Mouse (Mus musculus) gastrocnemius, adult 2 months (tissue): Measurements from ENCODE around the gene Fam181b. TPM values are rescaled to one million over a fixed set of nuclear protein-coding genes. Genes with fewer than 3 reads are reported as not detected.

Experiments
- DNase-seq: peaks from one replicate; pipeline ENCODE4 v3.0.0; 2022
- H3K27ac ChIP-seq: fragments of 200-600 bp; 2 replicates; pipeline ENCODE4 v1.8.1; 2022; ENCODE audit warnings: mild to moderate bottlenecking
- H3K4me3 ChIP-seq: fragments of 200-600 bp; 2 replicates; pipeline ENCODE4 v1.8.1; 2022; ENCODE audit warnings: mild to moderate bottlenecking, moderate library complexity
- CTCF ChIP-seq: fragments of 200-600 bp; IDR thresholded peaks from 2 replicates; pipeline ENCODE4 v1.8.1; 2022; ENCODE audit warnings: antibody characterized with exemption, mild to moderate bottlenecking, moderate library complexity
- intact Hi-C: fragments of 180-260 bp; cut with DNase I; formaldehyde crosslinking; loops from one replicate; pipeline ENCODE4 v1.15.1; 2025
- long read RNA-seq, 2 experiments: library from polyadenylated mRNA; stranded (forward); transcript quantifications; one replicate each; pipeline ENCODE4 v2.0.0; 2021
- total RNA-seq, 2 experiments: library from RNA; stranded (reverse); gene quantifications; 2 replicates each; pipeline ENCODE4 v1.2.3; 2021

Fam181b gene
- 1 to 10 TPM; 1.1 to 1.4 TPM for total RNA-seq
- long read RNA-seq, experiment 1, transcript Fam181b-201 (1 exons, 2,003 nt) = major isoform, 5 of 5 reads
- long read RNA-seq, experiment 1, partial matches to known transcripts = 0 of 5 reads
- long read RNA-seq, experiment 1, other reads (novel, unspliced or antisense) = 0 of 5 reads
- long read RNA-seq, experiment 2, transcript Fam181b-201 (1 exons, 2,003 nt) = major isoform, 5 of 5 reads
- long read RNA-seq, experiment 2, partial matches to known transcripts = 0 of 5 reads
- long read RNA-seq, experiment 2, other reads (novel, unspliced or antisense) = 0 of 5 reads

DNA sequence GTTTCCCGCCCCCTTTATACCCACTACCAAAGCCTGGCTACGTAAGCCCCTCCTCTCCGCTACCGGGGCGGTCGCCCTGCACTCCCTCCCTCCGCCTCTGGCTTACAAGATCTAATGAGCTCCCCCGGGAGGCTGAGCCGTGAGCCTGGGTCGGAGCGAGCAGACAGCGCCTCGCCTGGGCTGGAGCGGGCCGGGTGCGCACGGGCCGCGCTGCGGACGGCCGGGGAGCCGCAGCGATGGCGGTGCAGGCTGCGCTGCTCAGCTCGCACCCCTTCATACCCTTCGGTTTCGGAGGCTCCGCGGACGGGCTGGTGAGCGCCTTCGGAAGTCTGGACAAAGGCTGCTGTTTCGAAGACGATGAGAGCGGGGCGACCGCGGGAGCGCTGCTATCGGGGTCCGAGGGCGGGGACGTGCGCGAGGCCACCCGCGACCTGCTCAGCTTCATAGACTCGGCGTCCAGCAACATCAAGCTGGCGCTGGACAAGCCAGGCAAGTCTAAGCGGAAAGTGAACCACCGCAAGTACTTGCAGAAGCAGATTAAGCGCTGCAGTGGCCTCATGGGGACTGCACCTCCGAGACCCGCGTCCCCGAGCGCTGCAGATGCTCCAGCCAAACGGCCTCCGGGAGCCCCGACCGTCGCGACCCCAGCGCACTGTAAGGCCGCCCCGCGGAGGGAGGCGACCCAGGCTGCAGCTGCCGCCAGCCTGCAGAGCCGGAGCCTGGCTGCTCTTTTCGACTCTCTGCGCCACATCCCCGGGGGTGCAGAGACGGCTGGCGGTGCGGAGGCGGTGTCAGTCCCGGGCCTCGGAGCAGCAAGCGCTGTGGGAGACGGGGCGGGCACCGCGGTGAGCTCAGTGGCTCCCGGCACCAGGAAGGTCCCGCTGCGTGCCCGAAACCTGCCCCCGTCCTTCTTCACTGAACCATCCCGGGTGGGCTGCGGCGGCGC, at the start of gene Fam181b:
TSS of gene Fam181b (plus strand) at position 81 of the 946 bp plus-strand sequence.
- H3K4me3 ChIP-seq = peak within 1 kb of the TSS; percentile 77
- peak; percentile 61 for DNase-seq
- intact Hi-C loops = no loop called here
- H3K27ac ChIP-seq = peak within 1 kb of the TSS; percentile 78
- TF ChIP-seq CTCF = peak; percentile 35; the same call in 1 of the 2 replicates

DNA sequence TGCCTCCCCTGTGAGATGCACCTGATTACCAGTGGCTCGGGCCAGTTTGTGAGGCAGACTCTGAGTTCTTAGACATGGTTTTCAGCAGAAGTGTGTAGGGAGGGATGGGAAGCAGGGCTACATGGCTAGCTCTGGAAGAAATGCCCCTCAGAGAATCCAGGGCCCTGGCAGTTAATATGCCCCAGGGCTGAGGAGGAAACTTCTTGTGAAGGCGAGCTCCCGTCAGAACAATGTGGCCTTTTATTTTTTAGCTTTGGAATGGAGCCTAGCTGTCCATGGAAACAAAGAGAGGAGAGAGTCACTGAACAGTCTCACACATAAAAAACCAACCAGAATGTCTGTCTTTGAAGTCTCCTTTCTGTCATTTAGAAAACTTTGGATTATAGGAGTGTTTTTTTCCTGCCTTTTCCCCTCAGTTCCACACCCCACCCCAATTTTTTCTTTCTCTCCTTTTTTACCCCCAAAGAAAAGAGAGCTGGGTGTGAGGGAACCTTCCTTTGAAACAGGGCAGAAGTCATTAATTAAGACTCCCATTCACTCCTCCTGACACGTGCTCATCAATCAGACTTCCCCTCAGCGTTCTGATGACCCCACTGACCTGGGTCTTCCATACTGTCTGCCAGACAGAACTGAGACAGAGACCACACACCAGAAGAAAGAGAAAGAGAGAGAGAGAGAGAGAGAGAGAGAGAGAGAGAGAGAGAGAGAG, 41.7 kb upstream of the Fam181b start:
- H3K27ac ChIP-seq = no peak overlapping the region
- DNase-seq = no peak
- H3K4me3 ChIP-seq = no peak overlapping the region
- TF ChIP-seq CTCF = no peak
- intact Hi-C loops = no loop called here

DNA sequence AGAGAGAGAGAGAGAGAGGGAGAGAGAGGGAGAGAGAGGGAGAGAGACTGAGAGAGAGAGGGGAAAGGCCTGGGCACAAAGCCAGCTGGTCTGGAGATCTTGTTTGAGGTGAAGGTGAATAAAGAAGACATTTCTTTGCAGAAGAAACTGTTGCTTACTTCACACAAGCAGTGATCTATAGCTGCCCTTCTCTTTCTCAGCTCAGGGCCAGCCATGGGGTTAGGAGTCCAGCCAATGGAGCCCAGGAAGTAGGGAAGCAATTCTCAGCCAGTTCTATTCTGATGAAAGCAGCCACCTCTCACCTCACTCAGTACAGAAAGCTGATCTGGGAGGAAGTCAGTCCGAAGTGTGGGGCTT, 41.2 kb upstream of the Fam181b start:
- DNase-seq = no peak

DNA sequence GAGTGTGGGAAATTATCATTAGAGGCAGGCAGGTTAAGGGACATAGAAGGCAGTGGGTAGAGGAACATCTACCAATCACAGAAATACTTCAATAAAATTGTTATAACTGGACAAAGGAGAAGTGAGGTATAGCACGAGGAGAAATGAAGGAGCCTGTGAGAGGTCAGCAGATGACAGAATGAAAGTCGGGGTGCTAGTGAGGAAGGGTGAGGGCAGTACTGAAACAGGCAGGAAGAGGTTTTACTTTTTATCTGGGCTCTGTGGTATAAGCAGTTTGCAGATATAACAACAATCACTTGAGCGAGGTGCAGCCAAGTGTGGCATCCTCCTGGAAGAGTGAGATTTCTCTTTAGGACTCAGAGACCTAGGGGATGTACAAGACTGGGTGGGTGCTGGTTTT, 40.1 kb upstream of the Fam181b start:
- H3K4me3 ChIP-seq = no peak overlapping the region
- DNase-seq = no peak
- TF ChIP-seq CTCF = no peak
- intact Hi-C loops = no loop called here
- H3K27ac ChIP-seq = no peak overlapping the region

More for the DNA sequence above, 41.2 kb upstream of the Fam181b start:
- no peak for TF ChIP-seq CTCF
- H3K4me3 ChIP-seq = no peak overlapping the region
- no peak overlapping the region for H3K27ac ChIP-seq
- intact Hi-C loops = no loop called here

DNA sequence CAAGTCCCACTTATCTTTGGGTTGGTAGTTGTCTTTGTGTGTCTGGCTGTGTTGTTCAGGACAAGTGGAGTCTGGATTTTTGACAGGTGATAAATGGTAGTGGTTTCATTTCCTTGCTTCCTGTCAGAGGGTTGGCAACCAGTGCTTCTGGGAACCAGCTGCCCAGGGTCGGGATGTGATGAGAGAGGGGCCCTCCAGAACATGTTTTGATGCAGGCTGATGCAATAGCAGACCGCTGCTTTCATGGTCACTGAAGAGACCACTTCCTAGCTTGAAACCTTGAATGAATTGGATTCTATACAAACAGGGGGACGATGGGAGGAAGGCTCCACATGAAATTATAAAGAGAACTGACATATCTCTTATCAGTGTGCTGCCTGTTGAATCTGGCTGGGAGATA, 35.3 kb upstream of the Fam181b start:
- no peak overlapping the region for H3K27ac ChIP-seq
- TF ChIP-seq CTCF = no peak
- no peak overlapping the region for H3K4me3 ChIP-seq
- intact Hi-C loops = no loop called here
- no peak for DNase-seq

DNA sequence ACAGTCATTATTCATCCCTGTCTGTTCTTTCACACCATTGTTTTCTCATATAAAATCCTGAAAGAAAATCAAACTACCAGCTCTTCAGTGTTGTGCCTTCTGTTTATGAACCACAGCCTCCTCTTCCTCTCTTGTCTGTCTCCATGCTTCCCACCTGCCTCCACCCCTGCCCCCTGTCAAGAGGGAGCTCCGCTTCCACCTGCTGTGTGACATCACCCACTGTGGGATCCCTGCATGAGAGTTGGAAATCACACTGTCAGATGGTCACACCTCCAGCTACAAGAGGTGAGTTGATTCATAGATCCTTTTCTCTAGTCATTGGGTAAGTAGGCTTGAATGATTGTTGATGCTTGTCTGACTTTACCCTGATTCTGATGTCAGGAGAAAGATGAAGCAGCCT, 34.9 kb upstream of the Fam181b start:
- no peak for DNase-seq
- TF ChIP-seq CTCF = no peak
- H3K27ac ChIP-seq = no peak overlapping the region
- intact Hi-C loops = no loop called here
- H3K4me3 ChIP-seq = no peak overlapping the region

DNA sequence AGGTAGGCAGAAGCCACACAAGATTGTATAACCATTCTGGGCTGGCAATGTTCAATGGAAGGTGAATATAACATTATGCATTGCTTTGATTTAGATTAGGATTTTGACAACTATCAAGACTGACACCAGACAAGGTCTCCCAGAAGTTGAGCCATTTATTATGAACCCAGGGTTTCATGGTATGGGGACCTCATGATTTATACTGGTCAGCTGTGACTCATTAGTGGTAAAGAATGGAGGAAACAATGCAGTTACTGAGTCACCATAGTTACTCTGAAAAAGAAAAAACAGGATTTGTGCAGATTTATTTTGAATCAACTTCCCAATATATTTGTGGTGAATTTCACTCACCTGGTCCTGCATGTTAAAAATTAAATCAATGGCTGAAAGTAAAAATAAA, 18.8 kb upstream of the Fam181b start:
- Histone ChIP-seq H3K4me3 (no peak overlapping the region), H3K27ac (no peak overlapping the region)
- DNase-seq = no peak
- no peak for TF ChIP-seq CTCF
- intact Hi-C loops = no loop called here

DNA sequence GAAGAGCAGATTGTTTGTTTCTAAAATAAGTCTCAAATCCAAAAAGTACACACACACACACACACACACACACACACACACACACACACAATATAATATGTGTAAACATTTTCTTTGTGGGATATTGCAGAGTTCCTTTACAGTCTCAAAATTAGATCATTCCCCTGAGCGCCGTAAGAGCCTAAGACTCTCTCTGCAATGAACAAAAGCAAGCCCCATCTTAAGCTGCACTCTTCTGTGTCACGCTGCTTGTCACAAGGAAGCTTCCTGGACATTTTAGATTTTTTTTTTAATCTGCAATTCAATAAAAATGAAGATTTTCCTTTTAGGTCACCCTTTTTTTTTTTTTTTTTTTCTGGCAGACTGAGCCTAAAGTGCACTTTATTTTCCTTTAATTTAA, 17.9 kb upstream of the Fam181b start:
- no peak for TF ChIP-seq CTCF
- Histone ChIP-seq H3K27ac (no peak overlapping the region), H3K4me3 (no peak overlapping the region)
- intact Hi-C loops = no loop called here
- no peak for DNase-seq

DNA sequence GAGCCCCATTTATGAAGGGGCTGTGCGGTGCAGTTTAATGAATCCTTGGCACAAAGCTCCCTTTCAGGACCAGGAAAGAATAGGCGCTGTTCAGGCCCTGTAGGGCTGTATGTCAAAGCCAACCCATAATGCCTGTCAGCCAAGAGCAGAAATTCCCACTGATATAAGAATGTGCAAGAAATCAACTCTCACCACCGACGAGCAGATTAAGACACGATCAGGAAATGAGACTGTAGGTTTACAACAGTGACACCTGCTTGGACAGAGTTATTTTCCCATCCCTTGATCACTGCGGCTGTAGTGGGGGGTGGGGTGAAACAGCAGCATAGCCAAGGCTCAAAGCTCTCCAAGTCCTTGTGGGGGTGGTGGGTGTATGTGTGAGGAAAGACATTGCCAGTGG, 17.5 kb upstream of the Fam181b start:
- no peak overlapping the region for H3K27ac ChIP-seq
- H3K4me3 ChIP-seq = no peak overlapping the region
- intact Hi-C loops = no loop called here
- DNase-seq = no peak
- TF ChIP-seq CTCF = no peak

DNA sequence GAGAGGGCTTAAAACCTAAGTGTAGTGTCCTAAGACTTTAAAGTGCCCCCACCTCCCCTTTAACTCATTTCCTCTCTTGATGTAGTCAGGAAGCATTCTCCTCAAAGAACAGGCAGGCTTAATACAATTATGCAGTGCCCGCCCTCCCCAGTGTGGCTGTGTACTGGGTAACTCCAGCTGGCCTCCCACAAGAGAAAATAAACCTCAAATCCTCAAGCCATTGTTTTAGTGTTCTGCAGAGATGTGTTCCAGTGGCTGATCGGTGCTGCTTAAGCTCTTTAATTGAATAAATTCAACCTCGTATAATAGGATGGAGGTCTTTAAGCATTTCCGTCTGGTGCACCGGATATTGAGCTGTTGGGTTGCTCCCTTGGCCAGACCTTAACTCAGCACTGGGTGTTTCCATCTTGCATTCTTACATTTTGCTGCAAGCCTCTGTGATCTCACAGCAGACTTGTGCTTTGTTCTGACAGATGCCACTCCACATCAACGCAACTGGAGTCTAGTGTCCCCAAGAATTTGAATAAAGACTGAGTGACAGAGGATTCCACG, 12.1 kb upstream of the Fam181b start:
- TF ChIP-seq CTCF = no peak
- no peak for DNase-seq
- H3K4me3 ChIP-seq = no peak overlapping the region
- intact Hi-C loops = no loop called here
- no peak overlapping the region for H3K27ac ChIP-seq

DNA sequence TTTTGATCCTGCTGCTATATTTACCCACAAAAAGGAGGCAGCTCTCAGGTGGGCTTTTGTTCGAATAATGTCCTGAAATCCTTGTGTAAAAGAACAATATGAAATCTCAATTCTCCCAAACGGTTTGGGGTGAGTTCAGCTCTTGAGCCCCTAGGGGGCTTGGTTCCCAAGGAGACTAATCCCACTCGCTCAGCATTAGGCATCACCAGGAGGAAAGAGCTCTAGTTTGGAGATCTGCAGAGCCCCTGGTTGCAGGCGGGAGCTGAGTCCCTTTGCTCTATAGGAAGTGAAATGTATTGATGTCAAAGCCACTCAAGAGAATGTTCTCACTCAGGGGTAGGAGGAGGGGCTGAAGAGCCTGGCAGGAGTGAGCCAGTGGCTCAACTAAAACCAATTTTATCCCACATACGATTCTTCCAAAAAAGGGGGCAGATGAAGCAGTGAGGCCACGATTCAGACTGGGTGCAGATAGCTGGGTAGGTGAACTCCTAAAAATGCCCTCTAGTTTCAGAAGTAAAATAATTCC, 3.2 kb upstream of the Fam181b start:
- DNase-seq = no peak
- no peak overlapping the region for H3K27ac ChIP-seq
- H3K4me3 ChIP-seq = no peak overlapping the region
- no peak for TF ChIP-seq CTCF
- intact Hi-C loops = no loop called here

DNA sequence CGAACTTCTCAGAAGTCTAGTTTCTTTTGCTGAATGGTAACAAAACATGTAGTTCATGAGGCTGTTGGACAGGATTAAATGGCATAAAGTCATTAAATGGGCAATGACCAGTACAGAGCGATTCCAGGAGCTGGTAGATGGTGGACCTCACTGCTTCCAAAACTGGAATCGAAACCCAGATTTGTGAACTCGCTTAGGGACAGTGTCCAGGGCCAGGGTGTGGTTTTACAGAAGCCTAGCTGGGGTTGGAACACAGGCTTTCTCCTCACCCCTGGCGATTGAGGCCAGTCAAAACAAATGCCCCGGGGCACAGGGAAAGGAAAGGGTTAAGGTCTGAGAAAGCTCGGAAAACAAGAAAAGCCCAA, 263 bp upstream of the Fam181b start:
- peak overlapping the region; percentile 78 for H3K27ac ChIP-seq
- TF ChIP-seq CTCF = no peak
- DNase-seq = no peak
- H3K4me3 ChIP-seq = peak overlapping the region; percentile 77
- intact Hi-C loops = no loop called here
